Mouse (Mus musculus): Measurements from ENCODE around the gene Kmt2b.

The Kmt2b gene

GRCm38 (mm10) chr7:30566033-30566432 lies 22.5 kb downstream of the Kmt2b start:
- DNase-seq (ENCODE audit: low read depth, low spot score), result no peak

GRCm38 (mm10) chr7:30564970-30565571 lies 23.5 kb downstream of the Kmt2b start, which contains the start of gene Igflr1:
Gene Igflr1, plus strand, starts transcription at chr7:30565427.
- no peak for DNase-seq (ENCODE audit: low read depth, low spot score)

DNA sequence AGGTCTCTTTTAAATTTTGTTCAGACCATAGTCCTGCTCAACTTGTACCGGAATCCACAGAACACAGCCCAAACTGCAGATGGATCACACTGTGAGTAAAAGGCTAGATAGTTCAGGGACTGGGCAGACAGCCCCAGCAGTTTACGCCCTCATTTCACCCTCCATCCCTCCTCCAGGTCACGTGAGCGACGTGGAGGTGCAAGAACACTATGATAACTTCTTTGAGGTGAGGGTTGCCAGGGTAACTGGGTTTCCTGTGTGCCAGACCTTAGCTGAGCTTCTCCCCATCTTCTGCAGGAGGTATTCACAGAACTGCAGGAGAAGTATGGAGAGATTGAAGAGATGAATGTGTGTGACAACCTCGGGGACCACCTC lies 24.6 kb downstream of the Kmt2b start:
- DNase-seq (ENCODE audit: low read depth, low spot score), result peak; percentile 17

DNA sequence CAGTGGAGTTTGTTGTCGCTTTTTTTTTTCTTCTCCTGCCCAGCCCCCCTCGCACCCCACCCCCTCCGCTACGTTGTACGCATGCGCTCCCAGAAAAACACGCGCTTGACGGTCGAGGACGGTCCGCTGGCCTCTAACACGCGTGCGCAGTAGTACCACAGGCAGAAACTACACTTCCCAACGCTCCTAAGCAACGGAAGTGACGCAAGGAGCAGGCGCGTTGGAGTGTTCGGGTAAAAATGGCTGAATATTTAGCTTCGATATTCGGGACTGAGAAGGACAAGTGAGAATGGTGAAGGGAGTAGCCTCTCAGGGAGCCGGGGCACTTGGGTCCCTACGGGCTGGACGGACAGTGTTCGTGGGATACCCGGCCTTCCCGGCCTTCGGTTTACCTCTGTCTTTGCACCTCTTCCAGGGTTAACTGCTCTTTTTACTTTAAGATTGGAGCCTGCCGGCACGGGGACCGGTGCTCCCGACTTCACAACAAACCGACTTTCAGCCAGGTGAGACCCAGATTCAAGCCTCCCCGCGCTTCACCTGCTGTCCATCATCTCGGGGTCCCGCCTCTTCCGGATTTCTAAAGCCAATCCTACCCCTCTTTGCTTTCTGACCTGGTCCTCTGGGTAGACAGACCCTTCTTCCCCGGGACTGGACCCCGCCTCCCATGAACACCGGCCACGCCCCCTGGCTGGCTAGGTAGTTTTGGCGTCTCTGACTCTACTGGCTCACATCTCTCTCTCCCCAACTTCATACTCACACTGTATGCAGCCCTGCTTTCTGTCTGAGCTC lies 25.2 kb downstream of the Kmt2b start, which contains the start of the genes U2af1l4, Gm49396 and Psenen:
Gene U2af1l4 (plus strand): TSS at position 185 of the 789 bp plus-strand sequence.
Gene Gm49396 (plus strand): TSS at position 228 of the 789 bp plus-strand sequence.
Gene Psenen (minus strand): TSS at position 511 of the 789 bp plus-strand sequence.
- peak; percentile 96 for DNase-seq (ENCODE audit: low read depth, low spot score)

GRCm38 (mm10) chr7:30562526-30563116 lies 25.9 kb downstream of the Kmt2b start:
- peak; percentile 20 for DNase-seq (ENCODE audit: low read depth, low spot score)

DNA sequence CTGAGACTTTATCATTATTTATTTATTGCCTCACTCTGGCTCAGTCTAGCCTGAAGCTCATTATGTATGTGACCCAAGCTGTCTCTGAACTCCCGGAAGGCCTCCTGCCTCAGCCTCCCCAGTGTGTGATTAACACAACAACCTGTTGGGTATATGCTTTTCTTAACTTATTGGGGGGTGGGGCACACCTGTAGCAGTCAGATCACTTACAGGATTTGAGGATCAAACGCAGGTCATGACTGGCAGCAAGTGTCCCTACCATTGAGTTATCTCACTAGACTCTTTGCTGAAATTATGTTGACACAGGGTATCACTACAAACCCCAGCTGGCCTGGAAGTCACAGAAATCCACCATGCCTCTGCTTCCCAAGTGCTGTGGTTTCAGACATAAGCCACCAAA lies 28.2 kb downstream of the Kmt2b start:
- no peak for DNase-seq (ENCODE audit: low read depth, low spot score)

DNA sequence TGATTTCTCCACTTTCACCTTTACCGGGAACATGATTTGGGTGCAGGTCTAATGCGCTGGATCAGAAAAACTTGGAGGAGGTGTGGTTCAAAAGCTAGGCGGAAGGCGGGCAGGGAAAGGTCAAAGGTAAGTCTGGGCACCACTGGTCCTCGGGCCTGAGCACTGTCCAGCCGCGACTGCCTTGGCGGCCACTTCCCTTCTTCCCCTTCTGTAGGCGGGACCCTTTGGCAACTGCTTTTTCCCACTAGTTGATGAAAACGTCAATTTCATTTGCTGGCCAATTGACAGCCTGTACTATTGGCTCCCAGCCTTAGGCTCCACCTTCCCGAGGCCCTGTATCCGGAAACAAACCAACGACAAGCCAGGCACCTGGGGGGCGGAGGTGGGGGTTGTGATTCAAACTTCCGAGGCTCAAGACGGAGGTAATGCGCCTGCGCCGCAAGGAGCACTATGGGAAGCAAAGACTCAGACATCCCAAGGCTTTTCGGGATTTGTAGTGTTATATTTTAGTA lies 29.0 kb downstream of the Kmt2b start, which contains the start of gene Lin37:
Gene Lin37 (minus strand): TSS at position 396 of the 512 bp plus-strand sequence.
- peak; percentile 86 for DNase-seq (ENCODE audit: low read depth, low spot score)

DNA sequence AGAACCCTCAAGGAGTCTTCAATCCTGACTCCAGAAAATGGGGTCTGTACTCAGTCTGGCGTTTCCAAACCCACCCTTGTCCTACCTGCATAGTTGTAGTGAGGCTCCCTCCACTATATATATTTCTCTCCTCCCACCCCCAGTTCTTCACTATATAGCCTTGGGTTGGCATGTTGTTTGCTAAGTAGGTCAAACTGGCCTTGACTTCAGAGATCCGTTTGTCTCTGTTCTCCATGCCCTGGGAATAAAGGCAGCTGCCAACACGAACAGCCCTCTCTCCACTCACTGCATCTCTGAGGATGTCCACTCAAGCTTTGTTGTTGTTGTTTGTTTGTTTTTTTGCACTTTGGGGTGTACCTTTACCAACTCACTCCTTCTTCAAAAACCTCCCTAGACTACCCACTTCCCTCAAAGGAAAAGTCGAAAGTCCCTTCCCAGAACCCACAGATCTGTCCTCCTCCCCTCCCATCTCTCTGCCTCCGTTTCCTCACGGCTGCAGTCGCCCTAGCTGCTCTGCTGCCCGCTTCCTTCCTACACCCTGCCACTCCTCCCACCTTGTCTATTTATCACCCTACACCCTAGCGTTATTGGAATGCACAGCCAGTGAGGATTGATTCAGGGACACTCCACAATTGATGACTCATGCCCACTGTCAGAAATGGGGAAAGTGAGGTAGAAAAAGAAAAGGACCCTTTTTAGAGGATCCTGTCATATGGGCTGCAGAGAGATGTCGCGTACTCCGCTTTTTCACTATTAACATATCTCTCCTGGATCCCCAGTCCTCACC lies 29.7 kb downstream of the Kmt2b start:
- peak; percentile 49 for DNase-seq (ENCODE audit: low read depth, low spot score)

DNA sequence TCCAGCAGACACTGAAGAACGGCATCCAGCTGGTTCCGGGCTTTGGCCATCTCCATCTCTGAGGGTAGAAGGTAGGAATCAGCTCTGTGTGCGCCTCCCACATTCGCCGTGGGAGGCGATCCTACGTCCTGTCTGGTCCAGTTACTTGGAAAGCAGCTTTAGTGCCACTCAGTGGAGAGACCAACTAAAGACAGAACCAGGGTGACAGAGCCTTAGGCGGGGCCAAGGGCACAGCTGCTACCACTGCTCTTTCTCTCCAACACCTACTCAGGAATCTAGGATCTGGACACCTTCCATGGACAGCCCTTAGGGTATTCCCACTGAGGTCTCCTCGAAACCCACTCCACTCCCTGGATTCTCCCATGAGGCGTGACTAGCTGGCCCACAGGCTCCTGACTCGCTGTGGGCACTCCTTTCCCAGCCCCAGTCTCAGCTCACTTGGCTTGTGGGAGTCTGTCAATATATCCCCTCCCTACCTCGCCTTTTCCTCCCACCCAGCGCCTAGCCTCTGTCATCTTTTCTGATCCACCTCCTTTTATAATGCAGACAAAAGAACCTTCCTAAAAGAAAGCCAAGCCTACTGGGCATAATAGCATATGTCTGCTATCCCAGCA lies 30.5 kb downstream of the Kmt2b start:
- no peak for DNase-seq (ENCODE audit: low read depth, low spot score)

- no peak for DNase-seq (ENCODE audit: low read depth, low spot score)
Observed at GRCm38 (mm10) chr7:30556894-30557536, 31.5 kb downstream of the Kmt2b start.

DNA sequence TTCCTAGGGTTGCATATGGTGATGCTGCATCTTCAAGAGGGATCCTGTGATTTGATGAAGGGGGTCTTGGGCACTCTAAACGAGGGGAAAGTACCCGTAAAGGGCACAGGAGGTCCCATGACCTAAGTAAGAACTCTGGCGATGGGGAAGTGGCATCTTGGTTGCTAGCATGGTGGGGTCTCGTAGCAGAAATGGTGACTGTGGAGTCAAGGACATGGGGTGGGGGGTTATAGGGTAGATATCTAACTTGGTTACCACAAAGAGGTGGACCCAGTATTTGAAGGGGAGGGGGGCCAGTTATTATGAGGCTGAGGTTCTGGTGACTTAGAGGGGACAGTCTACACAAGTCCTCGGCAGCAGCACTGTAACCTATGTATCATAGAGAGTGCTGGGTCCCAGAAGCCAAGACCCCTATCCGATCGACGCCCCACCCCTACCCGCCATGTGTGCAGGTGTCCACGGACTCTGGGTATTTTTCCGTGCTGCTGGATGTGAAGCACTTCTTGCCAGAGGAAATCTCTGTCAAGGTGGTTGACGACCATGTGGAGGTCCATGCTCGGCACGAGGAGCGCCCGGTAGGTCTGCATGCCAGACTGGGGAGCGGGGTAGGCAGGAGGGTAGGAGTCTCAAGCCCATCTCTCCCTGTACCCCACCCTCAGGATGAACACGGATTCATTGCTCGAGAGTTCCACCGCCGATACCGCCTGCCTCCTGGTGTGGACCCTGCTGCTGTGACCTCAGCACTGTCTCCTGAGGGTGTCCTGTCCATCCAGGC lies 34.5 kb downstream of the Kmt2b start:
- DNase-seq (ENCODE audit: low read depth, low spot score), result no peak

- peak; percentile 28 for DNase-seq (ENCODE audit: low read depth, low spot score)
Observed at GRCm38 (mm10) chr7:30553021-30553589, 35.4 kb downstream of the Kmt2b start.

DNA sequence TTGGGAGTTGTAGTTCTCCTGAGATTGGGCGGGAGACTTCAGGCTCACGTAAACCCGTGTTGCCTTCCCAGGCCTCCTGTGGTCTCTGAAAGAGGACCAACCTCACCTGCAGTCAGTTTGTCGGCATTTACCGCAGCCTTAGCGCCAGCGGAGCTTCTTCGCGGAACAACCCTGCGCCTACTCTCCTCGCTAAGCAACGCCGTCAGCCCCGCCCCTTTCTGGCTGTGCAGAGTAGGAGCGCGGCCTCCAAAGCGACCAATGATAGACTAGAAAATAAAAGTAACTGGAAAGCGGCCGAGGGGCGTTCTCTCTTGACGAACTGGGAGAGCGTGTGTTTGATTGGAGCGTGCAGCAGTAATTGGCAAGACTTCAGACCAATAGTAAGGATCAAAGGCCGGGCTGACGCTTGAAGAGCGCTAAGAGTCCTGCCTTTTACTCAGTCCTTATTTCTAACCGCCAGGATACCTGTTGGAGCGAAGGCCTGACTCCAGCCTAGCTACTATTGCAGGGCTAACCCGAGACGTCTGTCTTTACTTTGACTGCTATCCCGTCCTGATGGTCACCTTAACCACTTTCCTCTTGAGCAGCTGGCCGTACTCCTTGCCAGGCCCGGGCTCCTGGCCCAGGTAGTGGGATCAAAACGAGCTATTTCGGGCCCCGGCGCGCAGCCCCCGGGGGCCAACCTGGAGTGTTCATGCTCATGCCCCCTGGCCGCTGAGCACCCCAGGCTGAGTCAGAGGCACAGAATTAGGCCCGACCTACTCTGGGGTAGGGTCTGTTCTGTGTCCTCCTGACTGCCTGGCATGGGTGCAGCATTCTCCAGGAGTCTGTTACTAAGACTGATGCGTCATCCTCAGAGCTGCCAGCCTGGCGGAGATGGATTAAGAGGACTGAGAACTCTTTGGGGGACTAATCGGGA lies 36.2 kb downstream of the Kmt2b start, which contains the start of the genes Hspb6 and Proser3:
Gene Hspb6 (plus strand): TSS at position 77 of the 919 bp plus-strand sequence.
Gene Proser3 (minus strand): TSS at position 198 of the 919 bp plus-strand sequence.
- DNase-seq (ENCODE audit: low read depth, low spot score), result peak; percentile 98

- DNase-seq (ENCODE audit: low read depth, low spot score), result no peak
Observed at GRCm38 (mm10) chr7:30551445-30552101, 37.0 kb downstream of the Kmt2b start.

DNA sequence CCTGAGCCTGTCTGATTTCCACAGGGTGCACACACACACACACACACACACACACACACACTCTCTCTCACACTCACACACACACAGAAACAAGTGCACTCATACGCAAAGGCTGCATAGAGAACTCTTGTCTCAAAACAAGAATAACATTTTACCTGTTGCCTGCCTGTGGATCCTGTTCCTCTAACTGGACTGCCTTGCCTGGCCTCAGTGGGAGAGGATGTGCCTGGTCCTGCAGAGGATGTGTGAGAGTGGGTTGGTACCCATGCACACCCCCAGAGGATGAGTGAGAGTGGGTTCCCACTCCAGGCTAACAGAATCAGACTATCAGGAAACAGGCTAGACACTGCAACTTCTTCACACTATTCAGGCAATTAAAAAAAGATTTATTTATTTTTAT lies 37.9 kb downstream of the Kmt2b start:
- no peak for DNase-seq (ENCODE audit: low read depth, low spot score)

- no peak for DNase-seq (ENCODE audit: low read depth, low spot score)
Observed at GRCm38 (mm10) chr7:30549880-30550279, 38.6 kb downstream of the Kmt2b start.

DNA sequence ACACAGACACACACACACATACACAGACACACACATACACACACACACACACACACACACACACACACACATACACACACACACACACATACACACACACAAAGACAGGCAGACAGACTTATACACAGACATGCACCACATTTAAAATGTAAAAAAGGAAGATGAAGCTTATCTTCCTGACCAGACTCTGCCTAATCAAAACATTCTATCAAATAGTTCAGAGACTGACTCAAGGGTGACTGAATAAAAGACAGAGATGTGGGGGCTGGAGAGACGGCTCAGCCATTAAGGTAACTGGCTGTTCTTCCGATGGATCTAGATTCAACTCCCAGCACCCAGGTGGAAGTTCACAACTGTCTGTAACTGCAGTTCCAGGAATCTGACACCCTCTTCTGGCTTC lies 44.2 kb downstream of the Kmt2b start:
- no peak for DNase-seq (ENCODE audit: low read depth, low spot score)

Data from c-Kit-negative CD71-positive TER-119-positive erythroid progenitor cells, embryonic 14.5 days (primary cell).